Mouse (Mus musculus) intestine, postnatal 0 days (tissue): ENCODE results near the gene Chrm3. TPM values are rescaled to one million over a fixed set of nuclear protein-coding genes. Genes with fewer than 3 reads are reported as not detected.

Experiments used
- ATAC-seq: fragments of 200-750 bp; cut with Nextera tagmentation; 2 replicates; pipeline ENCODE4 v1.8.0; 2017; ENCODE audit warnings: mild to moderate bottlenecking, moderate TSS enrichment, moderate library complexity
- H3K27ac ChIP-seq: fragments of 300-500 bp; sonication (generic); 2 replicates; pipeline ENCODE4 v1.5.1; 2014; ENCODE audit warnings: mild to moderate bottlenecking, low read depth, low read length, moderate library complexity
- H3K27me3 ChIP-seq: fragments of 300-500 bp; sonication (generic); replicated peaks from 2 replicates; pipeline ENCODE4 v1.6.1; 2014; ENCODE audit warnings: low read length, mixed read lengths; ENCODE audit not compliant: control insufficient read depth, insufficient read depth
- H3K36me3 ChIP-seq: fragments of 300-500 bp; sonication (generic); 2 replicates; pipeline ENCODE4 v1.6.1; 2014; ENCODE audit warnings: mild to moderate bottlenecking, moderate library complexity; ENCODE audit not compliant: control insufficient read depth, insufficient read depth
- H3K4me1 ChIP-seq: fragments of 300-500 bp; sonication (generic); replicated peaks from 2 replicates; pipeline ENCODE4 v1.6.1; 2014; ENCODE audit warnings: antibody characterized with exemption, low read length, mixed read lengths; ENCODE audit not compliant: control insufficient read depth, insufficient read depth
- H3K4me2 ChIP-seq: fragments of 300-500 bp; sonication (generic); replicated peaks from 2 replicates; pipeline ENCODE4 v1.6.1; 2014; ENCODE audit warnings: low read depth, mild to moderate bottlenecking, moderate library complexity
- H3K4me3 ChIP-seq: fragments of 300-500 bp; sonication (generic); 2 replicates; pipeline ENCODE4 v1.5.1; 2014; ENCODE audit warnings: low read depth, low read length
- H3K9ac ChIP-seq: fragments of 300-500 bp; sonication (generic); 2 replicates; pipeline ENCODE4 v1.6.1; 2014; ENCODE audit warnings: mild to moderate bottlenecking, low read depth, low read length
- H3K9me3 ChIP-seq: fragments of 300-500 bp; sonication (generic); 2 replicates; pipeline ENCODE4 v1.6.1; 2016; ENCODE audit warnings: mixed run types; ENCODE audit not compliant: control insufficient read depth
- CTCF ChIP-seq: sonication (generic); IDR thresholded peaks from 2 replicates; pipeline ENCODE4 v1.5.1; 2016; ENCODE audit warnings: low read depth, mild to moderate bottlenecking, control low read depth, antibody characterized with exemption, moderate library complexity
- WGBS: fragments of 180-500 bp; shearing (Covaris S2); extraction: QIAGEN DNeasy Blood & Tissue Kit; methylation state at CpG from one replicate; pipeline ENCODE4 v1.1.7; 2014; 5-methylcytosine and 5-hydroxymethylcytosine counted together
- polyA plus RNA-seq: library from polyadenylated mRNA; unstranded; fragments of >200 nt; fragmentation: Nextera tagmentation; extraction: Ambion mirVana; gene quantifications from 2 replicates; pipeline ENCODE4 v1.2.1, GENCODE M21; 2015

Gene Chrm3
- polyA plus RNA-seq, 1 experiment from 2014 or later: 0.53 TPM

DNA sequence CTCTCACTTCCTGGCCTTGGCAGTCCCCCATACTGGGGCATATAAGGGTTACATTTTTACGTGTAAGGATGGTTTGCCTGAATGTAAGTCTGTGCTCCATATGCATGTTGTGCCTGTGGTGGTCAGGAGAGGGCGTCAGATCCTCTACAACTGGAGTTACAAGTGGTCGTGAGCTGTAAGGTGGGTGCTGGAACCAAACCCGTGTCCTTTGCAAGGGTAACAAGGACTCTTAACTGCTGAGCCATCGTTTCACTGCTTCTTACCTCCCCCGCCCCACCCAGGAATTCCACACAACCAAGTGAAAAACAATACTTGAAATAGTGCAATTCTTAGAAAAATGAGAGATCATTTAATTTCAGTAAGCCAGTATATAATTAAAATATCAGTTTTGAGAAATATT lies 330.7 kb downstream of the Chrm3 start:
- no peaks in the 10 kb centered on the region for H3K9me3 ChIP-seq
- H3K4me3 ChIP-seq: no peak overlapping the region
- no peaks in the 10 kb centered on the region for H3K4me1 ChIP-seq
- whole genome bisulfite sequencing: 84% methylated on average over 6 of the region's 6 CpGs
- no peak for ATAC-seq
- H3K27ac ChIP-seq: no peak overlapping the region
- H3K27me3 ChIP-seq: no peaks in the 10 kb centered on the region
- no peak overlapping the region for H3K9ac ChIP-seq
- TF ChIP-seq CTCF: no peak
- H3K4me2 ChIP-seq: no peak overlapping the region
- H3K36me3 ChIP-seq: no peaks in the 10 kb centered on the region

DNA sequence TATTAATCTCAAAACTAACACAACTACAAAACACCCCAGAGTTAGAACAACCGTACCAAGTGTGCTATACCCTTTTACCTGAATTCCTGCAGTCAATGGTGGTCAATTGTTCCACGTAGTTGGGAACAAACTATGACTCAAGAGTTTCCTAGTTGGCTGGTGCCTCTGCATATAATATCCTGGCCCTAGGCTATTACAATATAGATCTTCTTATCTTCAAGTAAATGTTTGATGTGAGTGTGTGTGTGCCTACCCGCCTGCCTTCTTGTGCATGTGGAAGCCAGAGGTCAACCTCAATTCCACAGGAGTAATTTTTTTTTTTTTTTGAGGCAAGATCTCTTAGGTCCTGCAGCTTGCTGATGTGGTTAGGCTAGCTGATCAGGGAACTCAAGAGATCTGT lies 335.5 kb downstream of the Chrm3 start:
- no peaks in the 10 kb centered on the region for H3K4me1 ChIP-seq
- no peak overlapping the region for H3K9ac ChIP-seq
- H3K9me3 ChIP-seq: no peaks in the 10 kb centered on the region
- H3K27me3 ChIP-seq: no peaks in the 10 kb centered on the region
- no peak overlapping the region for H3K4me3 ChIP-seq
- no peak for ATAC-seq
- H3K36me3 ChIP-seq: no peaks in the 10 kb centered on the region
- H3K4me2 ChIP-seq: no peak overlapping the region
- WGBS: 57% methylated on average over 3 of the region's 3 CpGs
- H3K27ac ChIP-seq: no peak overlapping the region
- TF ChIP-seq CTCF: no peak

DNA sequence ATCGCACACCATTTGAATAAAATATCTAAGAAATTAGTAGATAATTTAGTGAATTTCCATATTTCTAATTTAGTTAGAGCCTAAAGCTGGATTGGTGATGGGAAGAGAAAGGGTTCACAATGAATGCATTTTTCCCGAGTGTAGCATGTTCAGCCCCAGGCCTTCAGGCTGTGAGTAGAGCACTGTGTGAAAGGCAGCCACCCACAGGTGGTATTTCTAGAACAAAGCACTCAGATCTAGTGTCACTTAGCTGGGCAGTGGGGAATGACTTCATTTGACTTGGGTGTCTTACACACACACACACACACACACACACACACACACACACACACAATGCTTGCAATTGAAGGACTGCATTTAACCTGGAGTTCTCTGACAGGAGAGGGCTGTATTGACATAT lies 337.5 kb downstream of the Chrm3 start:
- TF ChIP-seq CTCF: no peak
- Histone ChIP-seq H3K27ac (no peak overlapping the region), H3K4me2 (no peak overlapping the region), H3K9ac (no peak overlapping the region), H3K27me3 (no peaks in the 10 kb centered on the region), H3K4me1 (no peaks in the 10 kb centered on the region), H3K9me3 (no peaks in the 10 kb centered on the region), H3K36me3 (no peaks in the 10 kb centered on the region), H3K4me3 (no peak overlapping the region)
- WGBS: 85% methylated on average over 2 of the region's 2 CpGs
- no peak for ATAC-seq

DNA sequence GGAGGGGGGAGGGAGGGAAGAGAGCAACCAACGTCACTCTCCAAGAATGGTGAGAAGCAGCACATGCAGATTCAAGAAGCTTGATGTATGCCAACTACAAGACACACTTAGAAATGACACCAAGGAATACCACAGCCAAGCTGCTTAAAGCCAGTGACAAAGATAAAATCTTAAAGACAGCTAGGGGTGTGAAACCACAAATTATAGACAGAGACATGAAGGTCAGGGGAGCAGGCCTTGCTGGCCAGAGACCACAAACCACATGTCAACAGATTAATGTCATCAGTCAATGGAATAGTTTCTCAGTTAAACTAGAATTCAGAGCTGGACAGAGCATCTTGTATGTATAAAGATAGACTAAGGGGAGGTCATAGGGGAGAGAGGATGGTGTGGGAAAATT lies 341.4 kb downstream of the Chrm3 start:
- WGBS: 58% methylated on average over 1 of the region's 1 CpGs
- Histone ChIP-seq H3K4me1 (no peaks in the 10 kb centered on the region), H3K4me3 (no peak overlapping the region), H3K27me3 (no peaks in the 10 kb centered on the region), H3K4me2 (no peak overlapping the region), H3K9ac (no peak overlapping the region), H3K27ac (no peak overlapping the region), H3K36me3 (no peaks in the 10 kb centered on the region), H3K9me3 (no peaks in the 10 kb centered on the region)
- no peak for ATAC-seq
- TF ChIP-seq CTCF: no peak

DNA sequence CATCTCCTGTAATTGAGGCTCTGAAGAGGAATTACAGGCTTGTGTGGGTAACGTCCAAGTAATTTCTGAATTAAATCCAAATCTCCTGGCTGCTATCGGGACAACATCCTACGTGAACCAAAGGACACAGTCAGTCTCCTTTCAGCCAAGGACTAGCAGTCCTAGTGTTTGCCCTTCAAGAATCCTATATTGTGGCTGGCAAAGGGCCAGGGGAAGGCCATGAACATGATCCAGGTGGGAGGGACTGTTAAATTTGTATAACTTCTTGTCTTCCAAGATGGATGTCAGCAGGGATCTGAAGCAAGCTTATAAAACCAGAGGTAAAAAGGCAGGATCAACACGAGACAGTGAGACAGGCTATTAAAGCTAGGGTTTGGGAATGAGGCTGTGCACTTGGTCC lies 357.7 kb downstream of the Chrm3 start:
- no peak overlapping the region for H3K9ac ChIP-seq
- H3K36me3 ChIP-seq: no peaks in the 10 kb centered on the region
- no peaks in the 10 kb centered on the region for H3K9me3 ChIP-seq
- no peak overlapping the region for H3K4me2 ChIP-seq
- H3K4me1 ChIP-seq: no peaks in the 10 kb centered on the region
- H3K4me3 ChIP-seq: no peak overlapping the region
- H3K27ac ChIP-seq: no peak overlapping the region
- WGBS: 66% methylated on average over 4 of the region's 4 CpGs
- no peaks in the 10 kb centered on the region for H3K27me3 ChIP-seq
- no peak for TF ChIP-seq CTCF
- no peak for ATAC-seq

DNA sequence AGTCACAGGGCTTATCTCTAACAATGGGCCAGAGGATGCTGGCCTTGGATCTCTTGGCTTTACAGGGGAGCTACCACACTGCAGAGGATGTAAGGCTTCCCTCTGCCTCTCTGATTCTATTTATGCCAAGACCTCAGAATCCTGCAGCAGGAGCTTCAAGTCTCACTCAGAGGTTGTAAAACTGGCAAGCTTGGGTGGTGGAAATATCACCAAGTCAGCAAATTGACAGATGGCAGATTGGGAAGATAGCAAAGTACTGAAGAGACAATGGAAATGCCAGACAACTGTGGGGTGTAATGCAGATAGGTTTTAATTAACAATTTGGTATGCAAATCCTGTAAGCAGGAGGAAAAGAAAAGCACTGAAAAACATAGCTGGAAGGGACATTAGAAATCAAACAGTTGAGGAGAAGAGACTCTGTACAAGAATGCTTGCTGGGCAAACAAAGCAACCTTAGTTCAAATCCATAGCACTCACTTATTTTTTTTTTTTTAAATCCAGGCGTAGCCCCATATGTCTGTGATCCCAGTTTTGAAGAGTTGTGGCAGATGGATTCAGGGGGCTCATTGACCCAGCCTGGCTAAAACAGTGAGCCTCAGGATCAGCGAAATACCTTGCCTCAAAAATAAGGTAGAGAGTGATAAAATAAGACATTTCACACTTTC lies 362.9 kb downstream of the Chrm3 start:
- H3K9ac ChIP-seq: no peak overlapping the region
- TF ChIP-seq CTCF: no peak
- 79% methylated on average over 2 of the region's 2 CpGs for WGBS

DNA sequence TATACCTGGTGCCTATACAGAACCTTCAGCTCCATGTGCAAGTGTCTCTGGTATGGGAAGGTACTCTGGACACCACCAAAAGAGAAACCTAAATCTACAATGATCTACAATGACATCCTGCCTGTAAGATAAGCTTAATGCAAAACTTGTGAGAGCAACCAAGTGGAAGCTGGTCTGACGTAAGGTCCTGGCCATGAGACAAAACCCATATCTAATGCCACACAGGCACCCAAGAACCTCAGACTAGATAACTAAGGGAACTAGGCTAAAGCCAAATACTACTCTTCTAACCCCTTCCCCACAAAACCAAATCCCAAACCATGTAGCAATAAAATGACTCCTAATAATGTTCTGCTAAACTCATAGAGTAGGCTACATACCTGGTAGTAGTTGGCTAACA lies 364.8 kb downstream of the Chrm3 start:
- no peak overlapping the region for H3K4me2 ChIP-seq
- no peaks in the 10 kb centered on the region for H3K27me3 ChIP-seq
- no peak overlapping the region for H3K9ac ChIP-seq
- no peaks in the 10 kb centered on the region for H3K36me3 ChIP-seq
- H3K4me1 ChIP-seq: no peaks in the 10 kb centered on the region
- no peaks in the 10 kb centered on the region for H3K9me3 ChIP-seq
- H3K4me3 ChIP-seq: no peak overlapping the region
- no peak overlapping the region for H3K27ac ChIP-seq
- no peak for ATAC-seq
- no peak for TF ChIP-seq CTCF
- 77% methylated on average over 1 of the region's 1 CpGs for WGBS

More for the DNA sequence above, 362.9 kb downstream of the Chrm3 start:
- ATAC-seq: no peak
- no peaks in the 10 kb centered on the region for H3K36me3 ChIP-seq
- no peak overlapping the region for H3K4me3 ChIP-seq
- no peaks in the 10 kb centered on the region for H3K9me3 ChIP-seq
- H3K27ac ChIP-seq: no peak overlapping the region
- H3K27me3 ChIP-seq: no peaks in the 10 kb centered on the region
- H3K4me2 ChIP-seq: no peak overlapping the region
- H3K4me1 ChIP-seq: no peaks in the 10 kb centered on the region
